Mouse (Mus musculus) myocyte (in vitro differentiated cells): ENCODE data around the gene Rasal3. TPM values are rescaled to one million over a fixed set of nuclear protein-coding genes. Genes with fewer than 3 reads are reported as not detected.

Source experiments
- H3K27me3 ChIP-seq: one replicate; pipeline ENCODE4 v1.6.1; 2011; ENCODE audit not compliant: control insufficient read depth, insufficient read depth, insufficient read length
- H3K36me3 ChIP-seq: one replicate; pipeline ENCODE4 v1.6.1; 2011; ENCODE audit not compliant: control insufficient read depth, insufficient read depth
- H3K4me2 ChIP-seq: one replicate; pipeline ENCODE4 v1.6.1; 2011; ENCODE audit warnings: low read depth, control low read depth
- H3K4me3 ChIP-seq: one replicate; pipeline ENCODE4 v1.5.1; 2011; ENCODE audit warnings: mild to moderate bottlenecking, control low read depth, moderate library complexity
- H3K79me2 ChIP-seq: one replicate; pipeline ENCODE4 v1.6.1; 2011; ENCODE audit not compliant: control insufficient read depth, insufficient read depth
- H3ac ChIP-seq: one replicate; pipeline ENCODE4 v1.6.1; 2011; ENCODE audit not compliant: control insufficient read depth, insufficient read length
- CEBPB ChIP-seq: IDR thresholded peaks from 2 replicates; pipeline ENCODE4 v1.6.1; 2011; ENCODE audit warnings: mild to moderate bottlenecking, moderate library complexity; ENCODE audit not compliant: poor library complexity, insufficient read depth, severe bottlenecking
- E2F4 ChIP-seq: IDR thresholded peaks from one replicate; pipeline ENCODE4 v1.6.1; 2011; ENCODE audit warnings: mild to moderate bottlenecking, control low read depth, moderate library complexity; ENCODE audit not compliant: insufficient read depth
- MAX ChIP-seq: IDR thresholded peaks from one replicate; pipeline ENCODE4 v1.6.1; 2011; ENCODE audit warnings: low read depth, mild to moderate bottlenecking, control low read depth
- MYOD1 ChIP-seq, 3 experiments: IDR thresholded peaks; one replicate each; pipeline ENCODE4 v1.6.1; 2011; ENCODE audit warnings: control low read depth in 2 of 3, low read depth in 2 of 3, mild to moderate bottlenecking in 2 of 3, moderate library complexity in 1 of 3; ENCODE audit not compliant: insufficient read length in 2 of 3, control insufficient read depth in 1 of 3
- MYOG ChIP-seq, 3 experiments: IDR thresholded peaks; one replicate each; pipeline ENCODE4 v1.6.1; 2011; ENCODE audit warnings: control low read depth in 2 of 3, low read depth in 2 of 3, mild to moderate bottlenecking in 2 of 3; ENCODE audit not compliant: insufficient read length in 2 of 3, control insufficient read depth in 1 of 3, insufficient read depth in 1 of 3
- POLR2A ChIP-seq: IDR thresholded peaks from one replicate; pipeline ENCODE4 v1.6.1; 2011; ENCODE audit warnings: low read depth, mild to moderate bottlenecking, control low read depth, moderate library complexity; ENCODE audit not compliant: insufficient read length
- POLR2AphosphoS2 ChIP-seq: IDR thresholded peaks from one replicate; pipeline ENCODE4 v1.6.1; 2011; ENCODE audit warnings: low read depth, control low read depth; ENCODE audit not compliant: insufficient read length
- REST ChIP-seq: IDR thresholded peaks from one replicate; pipeline ENCODE4 v1.6.1; 2011; ENCODE audit warnings: mild to moderate bottlenecking, control low read depth, moderate library complexity; ENCODE audit not compliant: insufficient read depth, insufficient read length
- SRF ChIP-seq: IDR thresholded peaks from one replicate; pipeline ENCODE4 v1.6.1; 2011; ENCODE audit warnings: low read depth; ENCODE audit not compliant: control insufficient read depth, insufficient read length
- TCF12 ChIP-seq: IDR thresholded peaks from one replicate; pipeline ENCODE4 v1.6.1; 2011; ENCODE audit warnings: mild to moderate bottlenecking, control low read depth; ENCODE audit not compliant: poor library complexity, insufficient read depth, severe bottlenecking
- TCF3 ChIP-seq: IDR thresholded peaks from one replicate; pipeline ENCODE4 v1.6.1; 2011; ENCODE audit warnings: low read depth, control low read depth; ENCODE audit not compliant: insufficient read length
- USF1 ChIP-seq: IDR thresholded peaks from one replicate; pipeline ENCODE4 v1.6.1; 2011; ENCODE audit warnings: low read depth, mild to moderate bottlenecking, control low read depth, moderate library complexity
- polyA plus RNA-seq: library from polyadenylated mRNA; unstranded; fragments of >200 nt; fragmentation: generic; extraction: Trizol; gene quantifications from one replicate; pipeline ENCODE4 v1.2.1, GENCODE M21; 2012; ENCODE audit warnings: missing spikeins

Rasal3 gene
- polyA plus RNA-seq, 1 experiment = not detected

DNA sequence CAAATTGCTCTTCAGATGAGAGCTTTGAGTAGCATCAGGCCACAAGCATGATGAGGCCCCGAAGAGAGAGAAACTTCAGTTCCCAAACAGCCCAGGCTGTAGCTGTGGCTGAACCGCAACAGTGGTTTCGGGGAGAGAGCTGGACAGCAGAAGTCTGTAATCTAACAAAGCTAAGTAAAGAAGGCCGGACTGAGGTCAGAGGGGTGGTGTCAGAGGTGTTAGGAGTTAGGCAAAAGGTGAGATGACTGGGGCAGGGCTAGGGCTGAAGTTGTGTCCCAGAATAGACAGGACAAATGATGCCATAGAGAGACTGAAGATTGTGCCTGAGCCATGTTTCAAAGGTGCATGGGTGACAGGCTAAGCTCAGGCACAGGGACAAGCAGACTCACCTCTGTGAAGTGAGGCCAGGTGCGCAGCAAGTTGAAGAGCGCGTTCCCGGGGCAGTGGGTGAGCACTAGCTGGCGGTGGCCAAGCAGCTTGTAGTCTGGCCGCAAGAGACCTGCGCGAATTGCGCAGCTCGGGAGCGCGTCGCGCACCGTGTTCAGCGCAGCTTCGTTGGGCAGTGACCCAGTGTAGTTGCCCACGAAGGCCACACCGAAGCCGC is 12.1 kb upstream of the Rasal3 start:
- H3K4me2 ChIP-seq = no peak overlapping the region
- H3K79me2 ChIP-seq = no peaks in the 10 kb centered on the region
- no peak overlapping the region for H3K4me3 ChIP-seq
- peaks cover 43% of the 10 kb centered on the region for H3K27me3 ChIP-seq
- TF ChIP-seq MYOD1 (IDR thresholded peaks at IDR 0.05; ENCODE audit: control insufficient read depth in 1 of 3, insufficient read length in 2 of 3, low read depth in 2 of 3) (no peak), TCF3 (no peak), E2F4 (no peak), MAX (no peak), USF1 (no peak), SRF (no peak), MYOG (IDR thresholded peaks at IDR 0.05; ENCODE audit: control insufficient read depth in 1 of 3, insufficient read depth in 1 of 3, insufficient read length in 2 of 3, low read depth in 2 of 3) (no peak), REST (no peak), POLR2AphosphoS2 (no peak), TCF12 (no peak), POLR2A (no peak), CEBPB (no peak)
- H3K36me3 ChIP-seq = no peaks in the 10 kb centered on the region
- no peak overlapping the region for H3ac ChIP-seq

DNA sequence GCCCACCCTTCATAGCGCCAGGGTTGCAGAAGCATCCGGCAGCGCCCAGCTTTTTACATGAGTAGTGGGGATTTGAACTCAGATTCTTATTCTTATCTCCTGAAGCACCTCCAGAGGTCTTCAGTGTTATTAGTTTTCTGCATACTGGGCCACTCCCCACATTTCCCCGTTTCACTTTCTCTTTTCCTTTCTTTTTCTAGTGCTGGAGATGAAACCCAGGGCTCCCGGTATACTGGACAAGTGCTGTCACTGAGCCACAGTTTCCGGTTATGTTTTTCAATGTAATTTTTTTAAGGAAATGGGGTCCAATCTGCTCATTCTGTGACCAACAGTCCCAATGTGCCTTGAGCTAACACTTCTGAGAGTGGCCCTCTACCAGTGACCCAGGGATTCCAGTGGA is 8.5 kb upstream of the Rasal3 start:
- Histone ChIP-seq H3K27me3 (peaks cover 24% of the 10 kb centered on the region), H3ac (no peak overlapping the region), H3K36me3 (no peaks in the 10 kb centered on the region), H3K79me2 (no peaks in the 10 kb centered on the region), H3K4me3 (no peak overlapping the region), H3K4me2 (no peak overlapping the region)
- TF ChIP-seq MYOD1 (IDR thresholded peaks at IDR 0.05; ENCODE audit: control insufficient read depth in 1 of 3, insufficient read length in 2 of 3, low read depth in 2 of 3) (no peak), CEBPB (no peak), REST (no peak), E2F4 (no peak), POLR2AphosphoS2 (no peak), MYOG (IDR thresholded peaks at IDR 0.05; ENCODE audit: control insufficient read depth in 1 of 3, insufficient read depth in 1 of 3, insufficient read length in 2 of 3, low read depth in 2 of 3) (no peak), MAX (no peak), POLR2A (no peak), TCF3 (no peak), USF1 (no peak), SRF (no peak), TCF12 (no peak)

DNA sequence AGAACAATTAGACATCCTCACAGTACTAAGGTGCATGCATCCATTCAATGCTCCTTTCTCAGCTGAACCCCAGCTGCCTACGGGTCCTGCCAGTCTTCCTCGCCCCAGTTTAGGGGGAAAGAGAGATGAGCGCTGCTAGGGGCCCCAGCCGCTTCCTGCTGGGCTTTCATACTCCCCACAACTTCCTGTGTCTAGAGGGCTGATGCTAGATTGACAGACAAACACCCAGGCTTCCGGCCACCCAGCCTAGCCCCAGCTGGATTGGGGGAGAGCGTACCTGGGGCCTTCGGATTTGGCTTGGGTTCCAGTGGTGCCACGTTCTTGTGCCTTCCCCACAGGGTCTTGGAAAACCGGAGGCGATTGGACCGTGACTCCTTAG is 615 bp downstream of the Rasal3 start:
- no peak overlapping the region for H3K4me3 ChIP-seq
- H3ac ChIP-seq = no peak overlapping the region
- no peak overlapping the region for H3K4me2 ChIP-seq
- no peaks in the 10 kb centered on the region for H3K79me2 ChIP-seq
- H3K36me3 ChIP-seq = no peaks in the 10 kb centered on the region
- H3K27me3 ChIP-seq = peaks cover 13% of the 10 kb centered on the region
- TF ChIP-seq E2F4 (no peak), USF1 (no peak), POLR2A (no peak), SRF (no peak), MAX (no peak), CEBPB (no peak), MYOG (IDR thresholded peaks at IDR 0.05; ENCODE audit: control insufficient read depth in 1 of 3, insufficient read depth in 1 of 3, insufficient read length in 2 of 3, low read depth in 2 of 3) (no peak), TCF3 (no peak)

DNA sequence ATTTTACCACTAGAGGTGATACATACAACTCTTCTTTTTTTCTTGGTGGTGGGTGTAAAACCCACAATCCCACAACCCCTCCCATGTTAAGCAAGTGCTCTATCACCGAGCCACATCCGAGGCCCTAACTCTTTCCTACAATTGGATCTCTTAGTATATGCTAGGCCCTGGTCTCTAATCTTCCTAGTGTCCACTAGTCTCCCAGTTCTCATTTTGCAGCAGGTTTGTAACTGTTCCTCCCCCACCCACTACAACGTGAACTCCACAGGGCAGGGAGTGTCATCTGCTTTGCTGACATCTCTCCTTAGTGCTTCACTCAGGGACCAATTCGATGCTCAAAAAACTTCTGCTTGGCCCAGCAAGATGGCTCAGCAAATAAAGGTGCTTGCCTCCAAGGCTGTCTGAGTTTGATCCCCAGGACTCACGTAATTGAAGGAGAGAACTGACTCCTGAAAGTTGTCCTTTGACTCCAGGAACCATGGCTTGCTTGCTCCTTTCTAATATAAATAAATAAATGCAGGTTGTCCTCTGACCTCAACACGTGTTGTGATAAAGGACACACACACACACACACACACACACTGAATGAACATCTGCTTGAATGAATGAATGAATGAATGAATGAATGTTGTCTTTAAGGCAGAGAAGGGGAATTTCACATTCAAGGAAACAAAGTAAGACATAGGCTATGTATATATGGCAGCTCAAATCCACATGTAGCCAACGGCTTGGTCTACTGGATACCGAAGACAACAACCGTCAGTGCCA is 1.2 kb downstream of the Rasal3 start:
- H3K27me3 ChIP-seq = peaks cover 19% of the 10 kb centered on the region
- TF ChIP-seq MYOG (IDR thresholded peaks at IDR 0.05; ENCODE audit: control insufficient read depth in 1 of 3, insufficient read depth in 1 of 3, insufficient read length in 2 of 3, low read depth in 2 of 3) = no peak
- TF ChIP-seq TCF3 = no peak
- no peak for TF ChIP-seq MAX
- TF ChIP-seq CEBPB = no peak
- TF ChIP-seq REST = no peak
- no peak for TF ChIP-seq MYOD1 (IDR thresholded peaks at IDR 0.05; ENCODE audit: control insufficient read depth in 1 of 3, insufficient read length in 2 of 3, low read depth in 2 of 3)
- TF ChIP-seq USF1 = no peak
- TF ChIP-seq TCF12 = no peak
- TF ChIP-seq SRF = no peak
- TF ChIP-seq POLR2AphosphoS2 = no peak
- no peak for TF ChIP-seq E2F4
- no peak for TF ChIP-seq POLR2A
- no peak overlapping the region for H3K4me3 ChIP-seq
- no peak overlapping the region for H3K4me2 ChIP-seq
- no peak overlapping the region for H3ac ChIP-seq
- H3K36me3 ChIP-seq = no peaks in the 10 kb centered on the region
- H3K79me2 ChIP-seq = no peaks in the 10 kb centered on the region
